Mouse (Mus musculus): ENCODE results near the gene Rusc2. TPM values are rescaled to one million over a fixed set of nuclear protein-coding genes. Genes with fewer than 3 reads are reported as not detected.

The Rusc2 gene
- polyA plus RNA-seq, 1 experiment from 2014 or later: 9.6 TPM

GRCm38 (mm10) chr4:43470301-43470700, 88.5 kb downstream of the Rusc2 start:
- DNase-seq (ENCODE audit: low spot score) (no peak), ATAC-seq (replicated peaks; ENCODE audit: low FRiP score, low read depth) (no peak)
- Histone ChIP-seq H3K27me3 (ENCODE audit: insufficient read depth, low read length) (no peaks in the 10 kb centered on the region), H3K9ac (ENCODE audit: low read depth, low read length) (no peak overlapping the region), H3K9me3 (replicated peaks; ENCODE audit: low read length) (no peaks in the 10 kb centered on the region), H3K4me3 (replicated peaks; ENCODE audit: low read depth, low read length) (no peak overlapping the region), H3K36me3 (ENCODE audit: insufficient read depth, low read length) (no peaks in the 10 kb centered on the region), H3K4me2 (ENCODE audit: low read length) (no peak overlapping the region), H3K4me1 (replicated peaks; ENCODE audit: insufficient read depth, low read length) (no peaks in the 10 kb centered on the region), H3K27ac (no peak overlapping the region)
- TF ChIP-seq CTCF (IDR thresholded peaks at IDR 0.05; ENCODE audit: low read depth): no peak
- WGBS: 89% methylated on average over 10 of the region's 10 CpGs

GRCm38 (mm10) chr4:43473636-43474035, 91.9 kb downstream of the Rusc2 start:
- Histone ChIP-seq H3K9me3 (replicated peaks; ENCODE audit: low read length) (no peaks in the 10 kb centered on the region), H3K4me3 (replicated peaks; ENCODE audit: low read depth, low read length) (no peak overlapping the region), H3K4me2 (ENCODE audit: low read length) (no peak overlapping the region), H3K36me3 (ENCODE audit: insufficient read depth, low read length) (no peaks in the 10 kb centered on the region), H3K27me3 (ENCODE audit: insufficient read depth, low read length) (no peaks in the 10 kb centered on the region), H3K4me1 (replicated peaks; ENCODE audit: insufficient read depth, low read length) (no peaks in the 10 kb centered on the region), H3K27ac (no peak overlapping the region), H3K9ac (ENCODE audit: low read depth, low read length) (no peak overlapping the region)
- no peak for DNase-seq (ENCODE audit: low spot score)
- no peak for TF ChIP-seq CTCF (IDR thresholded peaks at IDR 0.05; ENCODE audit: low read depth)
- no peak for ATAC-seq (replicated peaks; ENCODE audit: low FRiP score, low read depth)
- WGBS: 76% methylated on average over 1 of the region's 1 CpGs

GRCm38 (mm10) chr4:43476604-43477003, 94.8 kb downstream of the Rusc2 start:
- no peak overlapping the region for H3K4me2 ChIP-seq (ENCODE audit: low read length)
- H3K27me3 ChIP-seq (ENCODE audit: insufficient read depth, low read length): no peaks in the 10 kb centered on the region
- H3K4me3 ChIP-seq (replicated peaks; ENCODE audit: low read depth, low read length): no peak overlapping the region
- no peaks in the 10 kb centered on the region for H3K4me1 ChIP-seq (replicated peaks; ENCODE audit: insufficient read depth, low read length)
- H3K9me3 ChIP-seq (replicated peaks; ENCODE audit: low read length): no peaks in the 10 kb centered on the region
- WGBS: 86% methylated on average over 6 of the region's 6 CpGs
- ATAC-seq (replicated peaks; ENCODE audit: low FRiP score, low read depth) (no peak), DNase-seq (ENCODE audit: low spot score) (no peak)
- TF ChIP-seq CTCF (IDR thresholded peaks at IDR 0.05; ENCODE audit: low read depth): peak; percentile 32; the same call in 1 of the 2 replicates
- H3K27ac ChIP-seq: no peak overlapping the region
- H3K36me3 ChIP-seq (ENCODE audit: insufficient read depth, low read length): no peaks in the 10 kb centered on the region
- H3K9ac ChIP-seq (ENCODE audit: low read depth, low read length): no peak overlapping the region

Other genes with a start within 250 kb of the Rusc2 start
- 0.37 and 0.51 TPM in 2 replicates for gene Atp8b5, start 114.8 kb upstream of the Rusc2 start, polyA plus RNA-seq (2015; fragmentation: Nextera tagmentation; extraction: Ambion mirVana)
- gene Fam166b, start 47.2 kb downstream of the Rusc2 start, polyA plus RNA-seq (2015; fragmentation: Nextera tagmentation; extraction: Ambion mirVana): 0.33 and 0.59 TPM in 2 replicates
- 7.8 and 9.1 TPM in 2 replicates for gene Tesk1, start 60.0 kb downstream of the Rusc2 start, polyA plus RNA-seq (2015; fragmentation: Nextera tagmentation; extraction: Ambion mirVana)
- gene Cd72, start 72.6 kb downstream of the Rusc2 start, polyA plus RNA-seq (2015; fragmentation: Nextera tagmentation; extraction: Ambion mirVana): 2.9 and 5.0 TPM in 2 replicates
- not detected in 2 replicates for gene Sit1, start 101.8 kb downstream of the Rusc2 start, polyA plus RNA-seq (2015; fragmentation: Nextera tagmentation; extraction: Ambion mirVana)
- 104 and 107 TPM in 2 replicates for gene Ccdc107, start 110.9 kb downstream of the Rusc2 start, polyA plus RNA-seq (2015; fragmentation: Nextera tagmentation; extraction: Ambion mirVana)
- 15.2 and 15.4 TPM in 2 replicates for gene Arhgef39, start 117.7 kb downstream of the Rusc2 start, polyA plus RNA-seq (2015; fragmentation: Nextera tagmentation; extraction: Ambion mirVana)
- 0.48 and 1.3 TPM in 2 replicates for gene Car9, start 125.0 kb downstream of the Rusc2 start, polyA plus RNA-seq (2015; fragmentation: Nextera tagmentation; extraction: Ambion mirVana)
- gene Tpm2, start 141.8 kb downstream of the Rusc2 start, polyA plus RNA-seq (2015; fragmentation: Nextera tagmentation; extraction: Ambion mirVana): 164 and 176 TPM in 2 replicates
- 74.1 and 76.5 TPM in 2 replicates for gene Creb3, start 180.4 kb downstream of the Rusc2 start, polyA plus RNA-seq (2015; fragmentation: Nextera tagmentation; extraction: Ambion mirVana)
- 64.9 and 65.8 TPM in 2 replicates for gene Tln1, start 180.7 kb downstream of the Rusc2 start, polyA plus RNA-seq (2015; fragmentation: Nextera tagmentation; extraction: Ambion mirVana)
- gene Rgp1, start 196.7 kb downstream of the Rusc2 start, polyA plus RNA-seq (2015; fragmentation: Nextera tagmentation; extraction: Ambion mirVana): 15.9 and 17.8 TPM in 2 replicates
- 14.2 and 15.9 TPM in 2 replicates for gene Gba2, start 196.9 kb downstream of the Rusc2 start, polyA plus RNA-seq (2015; fragmentation: Nextera tagmentation; extraction: Ambion mirVana)
- gene Msmp, start 202.5 kb downstream of the Rusc2 start, polyA plus RNA-seq (2015; fragmentation: Nextera tagmentation; extraction: Ambion mirVana): 2.0 and 2.5 TPM in 2 replicates
- 7.2 and 8.6 TPM in 2 replicates for gene Npr2, start 250.0 kb downstream of the Rusc2 start, polyA plus RNA-seq (2015; fragmentation: Nextera tagmentation; extraction: Ambion mirVana)

All from kidney, postnatal 0 days (tissue).